Mouse (Mus musculus) midbrain, embryonic 12.5 days (tissue): ENCODE measurements at regions not wholly inside any gene's neighbourhood (a gene's known extent, or its start where the extent isn't known, plus 50 kb on each side); places are given as distances from the start of the nearest gene placed in this dataset.

Source experiments
- ATAC-seq: fragments of 200-750 bp; cut with Nextera tagmentation; 2 replicates; pipeline ENCODE4 v1.8.0; 2017; ENCODE audit warnings: low read depth, moderate TSS enrichment, moderate library complexity; ENCODE audit not compliant: low FRiP score
- H3K27ac ChIP-seq: fragments of 300-500 bp; sonication (generic); replicated peaks from 2 replicates; pipeline ENCODE4 v1.5.1; 2016; ENCODE audit warnings: mild to moderate bottlenecking
- H3K27me3 ChIP-seq: fragments of 300-500 bp; sonication (generic); 2 replicates; pipeline ENCODE4 v1.6.1; 2016; ENCODE audit warnings: mild to moderate bottlenecking
- H3K36me3 ChIP-seq: fragments of 300-500 bp; sonication (generic); 2 replicates; pipeline ENCODE4 v1.6.1; 2016
- H3K4me1 ChIP-seq: fragments of 300-500 bp; sonication (generic); 2 replicates; pipeline ENCODE4 v1.6.1; 2016
- H3K4me2 ChIP-seq: fragments of 300-500 bp; sonication (generic); replicated peaks from 2 replicates; pipeline ENCODE4 v1.6.1; 2016; ENCODE audit warnings: mild to moderate bottlenecking, moderate library complexity
- H3K4me3 ChIP-seq: fragments of 300-500 bp; sonication (generic); 2 replicates; pipeline ENCODE4 v1.5.1; 2016; ENCODE audit warnings: mild to moderate bottlenecking
- H3K9ac ChIP-seq: fragments of 300-500 bp; sonication (generic); replicated peaks from 2 replicates; pipeline ENCODE4 v1.6.1; 2016; ENCODE audit warnings: mild to moderate bottlenecking, moderate library complexity
- H3K9me3 ChIP-seq: fragments of 300-500 bp; sonication (generic); 2 replicates; pipeline ENCODE4 v1.6.1; 2016; ENCODE audit warnings: mild to moderate bottlenecking
- WGBS: fragments of 180-500 bp; shearing (Covaris S2); methylation state at CpG from one replicate; pipeline ENCODE4 v1.1.7; 2016; 5-methylcytosine and 5-hydroxymethylcytosine counted together

DNA sequence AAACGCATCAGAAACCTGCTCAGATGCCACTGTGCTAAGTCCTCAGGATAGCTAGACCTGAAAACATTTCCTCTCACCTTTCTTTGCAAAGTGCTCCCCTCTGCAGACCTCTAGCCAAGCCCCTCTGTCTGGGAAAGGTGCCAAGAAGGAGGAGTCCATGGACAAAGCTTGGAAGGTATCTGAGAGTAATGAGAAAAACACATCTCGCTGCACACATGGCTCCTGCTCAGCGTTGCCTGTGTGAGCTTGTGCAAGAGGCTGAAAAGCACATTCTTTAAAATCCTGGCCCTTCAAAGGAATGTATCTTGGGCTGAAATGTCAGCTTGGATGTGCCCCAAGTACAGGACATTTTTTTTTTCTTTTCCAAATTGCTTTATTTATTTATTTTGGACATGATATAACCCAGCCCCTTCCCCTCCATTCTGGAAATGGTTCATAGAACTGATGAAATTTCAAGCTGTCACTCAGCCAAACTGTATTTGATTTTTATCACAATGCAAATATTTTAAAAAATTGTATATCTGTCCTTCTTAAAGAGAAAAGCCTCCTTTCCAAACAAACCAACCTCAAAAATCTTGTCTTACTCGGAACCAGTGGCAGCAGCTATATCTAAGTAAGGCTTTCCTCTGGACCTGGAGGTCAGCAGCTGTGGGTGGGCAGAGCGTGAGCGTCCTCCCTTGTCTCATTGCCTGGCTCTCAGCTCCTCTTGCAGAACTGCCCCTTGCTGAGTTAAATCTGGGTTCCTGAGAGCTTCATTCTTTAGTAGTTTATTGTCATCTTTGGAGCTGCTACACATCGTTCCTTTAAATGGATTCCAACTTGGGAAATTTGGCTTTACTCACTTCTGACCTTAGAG lies 119.4 kb upstream of the Klhl29 start:
- Histone ChIP-seq H3K27me3 (no peaks in the 10 kb centered on the region), H3K36me3 (no peaks in the 10 kb centered on the region), H3K4me1 (no peaks in the 10 kb centered on the region), H3K4me2 (no peak overlapping the region), H3K9ac (no peak overlapping the region), H3K4me3 (no peak overlapping the region), H3K9me3 (no peaks in the 10 kb centered on the region), H3K27ac (no peak overlapping the region)
- ATAC-seq, result no peak
- 65% methylated on average over 7 of the region's 7 CpGs for WGBS

DNA sequence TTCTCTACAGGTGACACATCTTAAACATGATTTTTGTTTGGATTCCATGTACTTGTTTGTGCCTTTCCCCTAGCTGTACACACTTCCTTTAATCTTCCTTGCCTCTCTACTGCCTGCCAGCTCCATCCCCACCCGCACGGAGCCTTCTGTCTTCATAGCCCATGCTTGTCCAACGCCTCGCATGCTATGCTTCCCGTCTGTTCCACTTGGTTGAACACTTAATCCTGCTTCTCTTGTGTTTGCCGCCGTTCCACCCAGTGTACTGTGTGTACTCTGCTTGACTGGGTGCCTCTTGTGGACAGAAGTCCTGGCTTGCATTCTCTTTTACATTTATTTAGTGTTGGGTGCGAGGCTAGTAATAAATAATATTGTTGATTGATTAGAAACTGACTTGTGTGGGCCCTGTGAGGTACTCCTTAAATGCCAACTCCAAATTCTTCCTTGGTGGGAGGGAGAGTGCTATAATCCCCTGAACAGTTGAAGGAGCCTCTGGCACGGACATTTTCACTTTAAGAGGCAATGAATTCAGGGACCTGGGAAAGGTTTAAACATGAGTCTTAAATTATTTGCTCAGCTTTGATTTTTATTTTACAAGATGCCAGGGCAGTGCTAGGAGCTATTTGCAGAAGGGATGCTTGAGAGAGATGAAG lies 88.9 kb upstream of the Klhl29 start:
- Histone ChIP-seq H3K27me3 (no peaks in the 10 kb centered on the region), H3K4me1 (no peaks in the 10 kb centered on the region), H3K4me2 (no peak overlapping the region), H3K4me3 (no peak overlapping the region), H3K9ac (no peak overlapping the region), H3K27ac (no peak overlapping the region), H3K9me3 (no peaks in the 10 kb centered on the region), H3K36me3 (no peaks in the 10 kb centered on the region)
- peak; percentile 62; the same call in 1 of the 2 replicates for ATAC-seq
- 23% methylated on average over 9 of the region's 9 CpGs for WGBS

DNA sequence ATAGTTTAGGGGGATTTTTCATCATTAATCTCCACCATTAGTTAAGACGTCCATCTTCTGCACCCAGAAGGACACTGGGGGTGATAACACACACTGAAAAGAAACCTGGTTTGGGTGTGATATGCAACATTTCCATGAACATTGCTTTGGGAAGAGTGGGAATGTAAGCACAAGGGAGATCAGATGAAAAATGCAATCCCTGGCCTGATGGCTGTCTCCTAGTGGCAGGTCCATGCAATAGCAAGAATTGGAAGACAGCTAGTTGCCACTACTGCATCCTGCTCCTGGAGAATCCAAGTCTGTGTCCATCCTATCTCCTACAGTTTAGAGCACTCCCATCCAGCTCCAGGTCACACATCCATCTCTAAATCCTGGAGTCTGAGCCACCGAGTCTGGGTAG lies 77.7 kb upstream of the Klhl29 start:
- 86% methylated on average over 2 of the region's 2 CpGs for WGBS
- H3K9me3 ChIP-seq, result no peaks in the 10 kb centered on the region
- no peaks in the 10 kb centered on the region for H3K36me3 ChIP-seq
- no peak overlapping the region for H3K4me2 ChIP-seq
- H3K4me1 ChIP-seq, result no peaks in the 10 kb centered on the region
- H3K27me3 ChIP-seq, result no peaks in the 10 kb centered on the region
- H3K9ac ChIP-seq, result no peak overlapping the region
- H3K27ac ChIP-seq, result no peak overlapping the region
- ATAC-seq, result no peak
- H3K4me3 ChIP-seq, result no peak overlapping the region

DNA sequence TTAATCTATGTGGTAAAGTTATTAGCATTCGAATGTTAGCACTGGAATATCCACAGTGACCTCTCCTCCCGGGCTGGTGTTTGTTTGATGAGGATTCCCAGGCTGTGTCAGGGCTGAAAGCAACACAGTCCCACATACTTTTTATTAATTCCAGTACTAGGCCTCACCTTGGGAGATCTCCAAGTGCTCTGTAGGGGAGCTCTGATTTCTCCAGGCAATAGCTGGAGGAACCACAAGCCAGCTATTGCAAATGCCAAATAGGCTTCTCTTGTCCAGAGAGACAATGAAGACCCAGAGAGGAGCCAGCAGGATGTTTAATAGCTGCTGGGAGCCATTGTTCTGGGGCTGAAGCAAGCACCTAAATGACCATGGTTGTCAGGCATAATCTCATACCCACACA lies 68.2 kb upstream of the Klhl29 start:
- H3K4me3 ChIP-seq, result no peak overlapping the region
- no peaks in the 10 kb centered on the region for H3K9me3 ChIP-seq
- H3K4me2 ChIP-seq, result no peak overlapping the region
- peaks cover 5% of the 10 kb centered on the region; the same call in 1 of the 2 replicates for H3K4me1 ChIP-seq
- 34% methylated on average over 2 of the region's 2 CpGs for WGBS
- ATAC-seq, result no peak
- no peak overlapping the region for H3K9ac ChIP-seq
- peak overlapping the region; percentile 35; the same call in 1 of the 2 replicates for H3K27ac ChIP-seq
- H3K36me3 ChIP-seq, result no peaks in the 10 kb centered on the region
- no peaks in the 10 kb centered on the region for H3K27me3 ChIP-seq

DNA sequence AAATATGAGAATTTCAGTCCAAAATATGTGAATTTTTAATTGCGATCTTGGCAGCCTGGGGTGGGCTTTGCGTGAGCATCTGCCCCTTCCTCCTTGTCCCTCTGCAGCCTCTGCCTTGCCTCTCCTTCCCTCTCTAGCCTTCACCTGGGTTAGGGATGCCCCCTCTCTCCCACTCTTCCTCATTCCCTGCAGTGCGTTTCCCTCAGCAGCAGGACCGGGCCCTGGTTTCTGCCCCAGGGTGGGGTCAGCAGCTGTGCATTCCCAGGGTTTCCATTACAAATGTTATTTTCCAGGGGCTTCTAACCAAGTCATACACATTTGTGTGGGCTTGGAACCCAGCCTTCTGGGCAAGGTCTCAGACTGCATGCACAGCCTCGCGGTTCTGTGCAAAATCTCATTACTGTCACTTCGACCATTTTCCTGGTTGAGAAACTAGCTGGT lies 67.6 kb upstream of the Klhl29 start:
- Histone ChIP-seq H3K9ac (no peak overlapping the region), H3K4me2 (no peak overlapping the region), H3K4me3 (no peak overlapping the region), H3K27me3 (no peaks in the 10 kb centered on the region), H3K27ac (peak overlapping the region; percentile 44; the same call in 1 of the 2 replicates), H3K4me1 (peaks cover 5% of the 10 kb centered on the region; the same call in 1 of the 2 replicates), H3K9me3 (no peaks in the 10 kb centered on the region), H3K36me3 (no peaks in the 10 kb centered on the region)
- no peak for ATAC-seq
- WGBS, result 60% methylated on average over 7 of the region's 7 CpGs

DNA sequence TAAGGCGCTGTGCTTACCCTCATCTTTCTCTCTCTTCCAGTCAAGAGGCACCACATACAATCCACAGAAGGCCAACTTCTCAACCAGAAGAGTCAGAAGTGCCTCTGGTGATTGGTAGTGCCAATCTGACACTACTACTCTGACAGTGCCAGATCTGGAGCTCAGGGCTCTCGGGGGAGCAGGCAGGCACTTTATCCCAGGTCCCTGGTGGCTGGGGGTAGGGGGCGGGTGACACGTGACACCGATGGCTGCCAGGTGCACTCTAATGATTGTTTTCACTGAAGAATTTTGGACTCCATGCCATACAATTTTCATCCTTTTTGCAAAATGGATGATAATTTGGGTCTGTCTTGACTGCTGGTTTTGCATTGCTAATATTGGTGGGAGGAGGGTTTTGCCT lies 67.2 kb upstream of the Klhl29 start:
- no peak overlapping the region for H3K27ac ChIP-seq
- H3K4me2 ChIP-seq, result no peak overlapping the region
- H3K9ac ChIP-seq, result no peak overlapping the region
- peaks cover 5% of the 10 kb centered on the region; the same call in 1 of the 2 replicates for H3K4me1 ChIP-seq
- H3K36me3 ChIP-seq, result no peaks in the 10 kb centered on the region
- no peak overlapping the region for H3K4me3 ChIP-seq
- no peak for ATAC-seq
- 92% methylated on average over 5 of the region's 5 CpGs for WGBS
- H3K9me3 ChIP-seq, result no peaks in the 10 kb centered on the region
- no peaks in the 10 kb centered on the region for H3K27me3 ChIP-seq

DNA sequence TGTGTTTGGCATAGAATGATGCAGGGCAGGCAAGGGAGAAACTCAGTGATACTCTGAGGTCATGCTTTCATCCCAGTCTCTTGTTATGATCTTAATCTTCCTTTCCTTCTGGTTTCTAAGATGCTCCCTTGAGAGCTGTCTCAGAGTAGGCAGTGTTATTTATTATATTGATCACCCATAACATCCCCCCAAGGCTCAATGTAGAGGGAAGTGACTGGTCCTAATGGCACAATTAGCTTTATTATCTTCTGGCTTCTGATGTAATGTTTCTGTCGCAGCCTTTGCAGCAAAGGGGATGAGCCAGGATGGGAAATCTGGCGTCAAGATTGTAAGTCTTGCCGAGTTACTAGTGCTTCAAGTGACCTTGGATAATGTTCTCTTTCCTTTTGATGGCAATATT lies 65.0 kb upstream of the Klhl29 start:
- H3K27me3 ChIP-seq, result no peaks in the 10 kb centered on the region
- WGBS, result 83% methylated on average over 3 of the region's 3 CpGs
- no peaks in the 10 kb centered on the region for H3K36me3 ChIP-seq
- H3K9ac ChIP-seq, result no peak overlapping the region
- no peak for ATAC-seq
- H3K4me3 ChIP-seq, result no peak overlapping the region
- no peak overlapping the region for H3K4me2 ChIP-seq
- H3K4me1 ChIP-seq, result peaks cover 11% of the 10 kb centered on the region; the same call in 1 of the 2 replicates
- no peak overlapping the region for H3K27ac ChIP-seq
- H3K9me3 ChIP-seq, result no peaks in the 10 kb centered on the region

DNA sequence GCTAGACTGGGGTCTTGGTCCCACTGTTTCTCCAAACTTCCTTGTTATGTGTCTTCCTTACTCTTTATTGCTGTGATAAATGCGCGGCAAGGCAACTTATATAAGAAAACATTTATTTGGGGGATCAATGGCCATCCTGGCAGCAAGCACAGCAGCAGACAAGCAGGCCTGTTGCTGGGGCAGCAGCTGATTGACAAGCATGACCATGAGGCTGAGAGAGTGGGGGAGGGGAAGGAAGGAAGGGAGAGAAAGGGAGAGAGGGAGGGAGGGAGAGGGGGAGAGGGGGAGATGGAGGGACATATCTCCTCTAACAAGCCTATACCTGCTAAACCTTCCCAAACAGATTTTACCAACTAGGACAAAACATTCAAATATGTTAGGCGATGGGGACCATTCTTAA lies 60.4 kb upstream of the Klhl29 start:
- no peak overlapping the region for H3K4me3 ChIP-seq
- WGBS, result 78% methylated on average over 3 of the region's 3 CpGs
- H3K4me2 ChIP-seq, result no peak overlapping the region
- no peaks in the 10 kb centered on the region for H3K9me3 ChIP-seq
- H3K27me3 ChIP-seq, result no peaks in the 10 kb centered on the region
- peak; percentile 68 for ATAC-seq
- H3K4me1 ChIP-seq, result peaks cover 13% of the 10 kb centered on the region; the same call in 1 of the 2 replicates
- no peak overlapping the region for H3K27ac ChIP-seq
- no peak overlapping the region for H3K9ac ChIP-seq
- no peaks in the 10 kb centered on the region for H3K36me3 ChIP-seq

DNA sequence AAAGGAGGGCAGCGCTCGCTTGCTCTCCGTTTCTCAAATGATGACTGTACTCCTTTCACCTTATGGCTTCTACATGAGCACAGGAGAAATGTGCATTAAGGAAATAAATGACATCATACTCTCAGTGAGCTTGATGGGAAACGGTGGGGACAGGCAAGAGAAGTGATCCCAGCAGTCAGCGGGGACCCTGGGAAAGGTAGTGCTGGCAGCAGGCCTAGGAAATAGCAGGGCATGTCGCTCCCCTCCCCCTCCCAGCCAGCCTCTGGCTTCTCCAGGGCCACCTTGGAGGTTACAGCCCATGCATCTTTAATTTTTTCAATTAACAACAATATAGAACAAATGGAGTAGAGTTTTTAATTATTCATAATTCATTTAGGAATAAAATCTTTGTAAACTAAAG lies 58.6 kb upstream of the Klhl29 start:
- 54% methylated on average over 6 of the region's 6 CpGs for WGBS
- Histone ChIP-seq H3K4me3 (no peak overlapping the region), H3K4me1 (peaks cover 15% of the 10 kb centered on the region; the same call in 1 of the 2 replicates), H3K36me3 (no peaks in the 10 kb centered on the region), H3K27ac (no peak overlapping the region), H3K9me3 (no peaks in the 10 kb centered on the region), H3K27me3 (no peaks in the 10 kb centered on the region), H3K9ac (no peak overlapping the region), H3K4me2 (no peak overlapping the region)
- ATAC-seq, result no peak

DNA sequence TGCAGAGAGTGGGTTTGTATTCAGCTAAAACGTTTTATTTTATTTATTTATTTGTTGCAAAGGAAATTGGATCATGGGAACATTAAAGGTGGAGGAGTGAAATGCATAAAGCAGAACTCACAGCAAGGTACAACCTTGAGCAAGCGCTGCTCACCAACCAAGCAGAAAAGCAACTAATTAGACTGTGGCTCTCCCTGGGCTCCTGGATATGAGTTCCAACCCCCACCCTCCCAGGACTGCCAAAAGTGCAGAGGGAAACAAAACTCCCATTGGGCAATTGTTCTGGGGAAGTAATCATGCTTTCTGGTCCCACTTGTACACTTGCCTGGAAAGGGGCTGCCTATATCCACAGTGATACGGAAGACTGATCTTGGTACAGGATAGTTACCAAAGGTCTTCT lies 57.2 kb upstream of the Klhl29 start:
- 82% methylated on average over 3 of the region's 3 CpGs for WGBS
- Histone ChIP-seq H3K9me3 (no peaks in the 10 kb centered on the region), H3K4me2 (no peak overlapping the region), H3K27me3 (no peaks in the 10 kb centered on the region), H3K4me1 (peaks cover 15% of the 10 kb centered on the region; the same call in 1 of the 2 replicates), H3K36me3 (no peaks in the 10 kb centered on the region), H3K9ac (no peak overlapping the region), H3K4me3 (no peak overlapping the region), H3K27ac (no peak overlapping the region)
- ATAC-seq, result no peak

DNA sequence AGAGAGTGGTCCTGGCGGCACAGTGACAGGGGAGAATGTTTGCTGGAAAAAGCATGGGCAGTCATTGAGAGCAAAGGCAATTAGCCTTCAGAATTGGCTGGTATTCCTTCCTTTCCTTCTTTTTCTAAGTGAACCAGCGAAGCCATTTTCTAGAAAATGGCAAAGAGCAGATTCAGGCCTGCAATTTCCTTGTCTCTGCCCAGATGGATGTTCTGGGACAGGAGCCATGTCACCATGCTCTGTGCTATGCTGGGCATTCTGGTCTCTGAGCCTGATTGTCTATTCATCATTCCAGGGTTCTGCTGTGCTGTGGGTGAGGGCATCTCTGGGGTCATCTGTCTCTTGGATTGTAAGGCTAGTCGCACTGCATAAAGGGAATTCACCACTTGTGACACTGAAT lies 53.3 kb upstream of the Klhl29 start:
- 0 out of 2 replicates have a peak, but pooled peaks cover 6% of the 10 kb centered on the region for H3K4me1 ChIP-seq
- no peak overlapping the region for H3K4me2 ChIP-seq
- no peaks in the 10 kb centered on the region for H3K9me3 ChIP-seq
- ATAC-seq, result no peak
- WGBS, result 78% methylated on average over 3 of the region's 3 CpGs
- no peaks in the 10 kb centered on the region for H3K36me3 ChIP-seq
- H3K9ac ChIP-seq, result no peak overlapping the region
- H3K27ac ChIP-seq, result no peak overlapping the region
- H3K27me3 ChIP-seq, result no peaks in the 10 kb centered on the region
- no peak overlapping the region for H3K4me3 ChIP-seq
